Mouse (Mus musculus) forebrain, embryonic 15.5 days (tissue): ENCODE measurements around the gene Cnpy2. TPM values are rescaled to one million over a fixed set of nuclear protein-coding genes. Genes with fewer than 3 reads are reported as not detected.
"Not testable (repeated sequence)": the region's sequence is repeated elsewhere in the genome, so short reads cannot be mapped to it uniquely, and the experiment has no call there.

Experiments used
- ATAC-seq: fragments of 200-750 bp; cut with Nextera tagmentation; replicated peaks from 2 replicates; pipeline ENCODE4 v1.8.0; 2017; ENCODE audit warnings: mild to moderate bottlenecking, moderate TSS enrichment, moderate library complexity
- H3K27ac ChIP-seq: fragments of 300-500 bp; sonication (generic); replicated peaks from 2 replicates; pipeline ENCODE4 v1.5.1; 2015; ENCODE audit warnings: mild to moderate bottlenecking, inconsistent platforms
- H3K27me3 ChIP-seq: fragments of 300-500 bp; sonication (generic); 2 replicates; pipeline ENCODE4 v1.6.1; 2015; ENCODE audit warnings: inconsistent platforms
- H3K36me3 ChIP-seq: fragments of 300-500 bp; sonication (generic); 2 replicates; pipeline ENCODE4 v1.6.1; 2015; ENCODE audit warnings: mild to moderate bottlenecking, inconsistent platforms
- H3K4me1 ChIP-seq: fragments of 300-500 bp; sonication (generic); 2 replicates; pipeline ENCODE4 v1.6.1; 2015; ENCODE audit warnings: inconsistent platforms
- H3K4me2 ChIP-seq: fragments of 300-500 bp; sonication (generic); replicated peaks from 2 replicates; pipeline ENCODE4 v1.6.1; 2015; ENCODE audit warnings: mild to moderate bottlenecking, inconsistent platforms
- H3K4me3 ChIP-seq: fragments of 300-500 bp; sonication (generic); 2 replicates; pipeline ENCODE4 v1.5.1; 2015; ENCODE audit warnings: mild to moderate bottlenecking, inconsistent platforms
- H3K9ac ChIP-seq: fragments of 300-500 bp; sonication (generic); replicated peaks from 2 replicates; pipeline ENCODE4 v1.6.1; 2015; ENCODE audit warnings: mild to moderate bottlenecking, inconsistent platforms
- H3K9me3 ChIP-seq: fragments of 300-500 bp; sonication (generic); 2 replicates; pipeline ENCODE4 v1.6.1; 2016; ENCODE audit warnings: inconsistent platforms
- WGBS: fragments of 180-500 bp; shearing (Covaris S2); methylation state at CpG from one replicate; pipeline ENCODE4 v1.1.7; 2015; ENCODE audit warnings: mixed read lengths; 5-methylcytosine and 5-hydroxymethylcytosine counted together
- polyA plus RNA-seq: library from polyadenylated mRNA; unstranded; fragments of >200 nt; fragmentation: Nextera tagmentation; extraction: Ambion mirVana; gene quantifications from 2 replicates; pipeline ENCODE4 v1.2.1, GENCODE M21; 2015

Gene Cnpy2
- polyA plus RNA-seq, 1 experiment from 2014 or later = 208 TPM

GRCm38 (mm10) chr10:128326825-128327224, 4.6 kb downstream of the Cnpy2 start:
- Histone ChIP-seq H3K4me3 (no peak overlapping the region), H3K4me2 (no peak overlapping the region), H3K9me3 (no peaks in the 10 kb centered on the region), H3K36me3 (peaks cover 34% of the 10 kb centered on the region), H3K4me1 (peaks cover 16% of the 10 kb centered on the region), H3K27me3 (no peaks in the 10 kb centered on the region), H3K9ac (no peak overlapping the region), H3K27ac (no peak overlapping the region)
- WGBS = 93% methylated on average over 8 of the region's 8 CpGs
- ATAC-seq = no peak

GRCm38 (mm10) chr10:128327610-128328009, 5.4 kb downstream of the Cnpy2 start:
- Histone ChIP-seq H3K4me3 (no peak overlapping the region), H3K27ac (no peak overlapping the region), H3K36me3 (peaks cover 34% of the 10 kb centered on the region), H3K4me2 (no peak overlapping the region), H3K9ac (no peak overlapping the region), H3K9me3 (no peaks in the 10 kb centered on the region), H3K4me1 (peaks cover 16% of the 10 kb centered on the region), H3K27me3 (no peaks in the 10 kb centered on the region)
- no peak for ATAC-seq
- 85% methylated on average over 10 of the region's 10 CpGs for WGBS

- H3K9me3 ChIP-seq, H3K4me3 ChIP-seq, H3K4me2 ChIP-seq, H3K27ac ChIP-seq, H3K27me3 ChIP-seq, ATAC-seq, H3K4me1 ChIP-seq, H3K9ac ChIP-seq: not testable (repeated sequence)
- WGBS = 77% methylated on average over 6 of the region's 6 CpGs
- H3K36me3 ChIP-seq = peaks cover 14% of the 10 kb centered on the region
Measured at GRCm38 (mm10) chr10:128332358-128333249, 10.3 kb downstream of the Cnpy2 start.

- Histone ChIP-seq H3K4me3 (no peak overlapping the region), H3K4me2 (no peak overlapping the region), H3K9ac (no peak overlapping the region), H3K4me1 (peaks cover 21% of the 10 kb centered on the region), H3K27me3 (no peaks in the 10 kb centered on the region), H3K36me3 (no peaks in the 10 kb centered on the region), H3K9me3 (no peaks in the 10 kb centered on the region), H3K27ac (no peak overlapping the region)
- WGBS = 5% methylated on average over 4 of the region's 4 CpGs
- no peak for ATAC-seq
Measured at GRCm38 (mm10) chr10:128335582-128335981, 13.3 kb downstream of the Cnpy2 start.

GRCm38 (mm10) chr10:128336195-128336594, 13.9 kb downstream of the Cnpy2 start:
- Histone ChIP-seq H3K9me3 (no peaks in the 10 kb centered on the region), H3K27ac (no peak overlapping the region), H3K4me1 (peaks cover 24% of the 10 kb centered on the region), H3K9ac (no peak overlapping the region), H3K27me3 (no peaks in the 10 kb centered on the region), H3K4me3 (no peak overlapping the region), H3K4me2 (no peak overlapping the region), H3K36me3 (peaks cover 3% of the 10 kb centered on the region; the same call in 1 of the 2 replicates)
- no peak for ATAC-seq
- WGBS = 96% methylated on average over 3 of the region's 3 CpGs

GRCm38 (mm10) chr10:128336597-128336996, 14.3 kb downstream of the Cnpy2 start:
- H3K9me3 ChIP-seq = no peaks in the 10 kb centered on the region
- H3K27ac ChIP-seq = no peak overlapping the region
- no peak for ATAC-seq
- H3K36me3 ChIP-seq = peaks cover 4% of the 10 kb centered on the region; the same call in 1 of the 2 replicates
- peak overlapping the region; percentile 59; the same call in 1 of the 2 replicates for H3K4me2 ChIP-seq
- no peak overlapping the region for H3K9ac ChIP-seq
- 91% methylated on average over 3 of the region's 3 CpGs for WGBS
- peak overlapping the region; percentile 82; the same call in 1 of the 2 replicates for H3K4me3 ChIP-seq
- peaks cover 24% of the 10 kb centered on the region for H3K4me1 ChIP-seq
- no peaks in the 10 kb centered on the region for H3K27me3 ChIP-seq

- no peaks in the 10 kb centered on the region for H3K27me3 ChIP-seq
Measured at GRCm38 (mm10) chr10:128337306-128338181, 15.3 kb downstream of the Cnpy2 start, which contains the start of gene Cs. Cs (plus strand) TSS chr10:128337734.

GRCm38 (mm10) chr10:128338415-128338814, 16.2 kb downstream of the Cnpy2 start:
- Histone ChIP-seq H3K36me3 (peaks cover 4% of the 10 kb centered on the region; the same call in 1 of the 2 replicates), H3K9me3 (no peaks in the 10 kb centered on the region), H3K4me2 (peak overlapping the region; percentile 74), H3K9ac (peak overlapping the region; percentile 85), H3K27me3 (no peaks in the 10 kb centered on the region), H3K4me1 (peaks cover 26% of the 10 kb centered on the region), H3K27ac (peak overlapping the region; percentile 88; the same call in 1 of the 2 replicates), H3K4me3 (peak overlapping the region; percentile 82)
- ATAC-seq = no peak; the same call in 1 of the 2 replicates
- 16% methylated on average over 5 of the region's 5 CpGs for WGBS

More at GRCm38 (mm10) chr10:128337306-128338181, 15.3 kb downstream of the Cnpy2 start, which contains the start of gene Cs:
- Histone ChIP-seq H3K4me3 (peak within 1 kb of the TSS; percentile 82), H3K9ac (peak within 1 kb of the TSS; percentile 85), H3K36me3 (peaks cover 4% of the 10 kb centered on the region; the same call in 1 of the 2 replicates), H3K4me2 (peak within 1 kb of the TSS; percentile 74), H3K9me3 (no peaks in the 10 kb centered on the region), H3K4me1 (peaks cover 24% of the 10 kb centered on the region), H3K27ac (peak within 1 kb of the TSS; percentile 88)
- WGBS = under 1% methylated on average over 60 of the region's 61 CpGs
- ATAC-seq = peak; percentile 98

- Histone ChIP-seq H3K4me3 (peak overlapping the region; percentile 82; the same call in 1 of the 2 replicates), H3K27ac (no peak overlapping the region), H3K36me3 (peaks cover 4% of the 10 kb centered on the region; the same call in 1 of the 2 replicates), H3K9ac (0 out of 2 replicates have a peak overlapping the region, but pooled peaks have one; percentile 85), H3K4me2 (peak overlapping the region; percentile 74), H3K4me1 (peaks cover 27% of the 10 kb centered on the region), H3K9me3 (no peaks in the 10 kb centered on the region), H3K27me3 (no peaks in the 10 kb centered on the region)
- WGBS = 81% methylated on average over 2 of the region's 2 CpGs
- ATAC-seq = no peak
Measured at GRCm38 (mm10) chr10:128338948-128339347, 16.7 kb downstream of the Cnpy2 start.

- H3K4me1 ChIP-seq = peaks cover 35% of the 10 kb centered on the region
- no peak overlapping the region for H3K4me3 ChIP-seq
- no peaks in the 10 kb centered on the region for H3K9me3 ChIP-seq
- no peak overlapping the region for H3K9ac ChIP-seq
- no peak overlapping the region for H3K27ac ChIP-seq
- no peak for ATAC-seq
- no peak overlapping the region for H3K4me2 ChIP-seq
- peaks cover 4% of the 10 kb centered on the region; the same call in 1 of the 2 replicates for H3K36me3 ChIP-seq
- H3K27me3 ChIP-seq = no peaks in the 10 kb centered on the region
- WGBS = 77% methylated on average over 2 of the region's 2 CpGs
Measured at GRCm38 (mm10) chr10:128340257-128340656, 18.0 kb downstream of the Cnpy2 start.

- Histone ChIP-seq H3K4me2 (no peak overlapping the region), H3K4me3 (no peak overlapping the region), H3K27ac (peak overlapping the region; percentile 37; the same call in 1 of the 2 replicates), H3K36me3 (peaks cover 4% of the 10 kb centered on the region; the same call in 1 of the 2 replicates), H3K9me3 (no peaks in the 10 kb centered on the region), H3K27me3 (no peaks in the 10 kb centered on the region), H3K9ac (no peak overlapping the region), H3K4me1 (peaks cover 29% of the 10 kb centered on the region)
- 93% methylated on average over 1 of the region's 1 CpGs for WGBS
- no peak for ATAC-seq
Measured at GRCm38 (mm10) chr10:128343436-128343835, 21.2 kb downstream of the Cnpy2 start.
